Mouse (Mus musculus): ENCODE data around the gene Cib4. TPM values are rescaled to one million over a fixed set of nuclear protein-coding genes. Genes with fewer than 3 reads are reported as not detected.

Gene Cib4
- polyA plus RNA-seq, 1 experiment from 2014 or later, result not detected

DNA sequence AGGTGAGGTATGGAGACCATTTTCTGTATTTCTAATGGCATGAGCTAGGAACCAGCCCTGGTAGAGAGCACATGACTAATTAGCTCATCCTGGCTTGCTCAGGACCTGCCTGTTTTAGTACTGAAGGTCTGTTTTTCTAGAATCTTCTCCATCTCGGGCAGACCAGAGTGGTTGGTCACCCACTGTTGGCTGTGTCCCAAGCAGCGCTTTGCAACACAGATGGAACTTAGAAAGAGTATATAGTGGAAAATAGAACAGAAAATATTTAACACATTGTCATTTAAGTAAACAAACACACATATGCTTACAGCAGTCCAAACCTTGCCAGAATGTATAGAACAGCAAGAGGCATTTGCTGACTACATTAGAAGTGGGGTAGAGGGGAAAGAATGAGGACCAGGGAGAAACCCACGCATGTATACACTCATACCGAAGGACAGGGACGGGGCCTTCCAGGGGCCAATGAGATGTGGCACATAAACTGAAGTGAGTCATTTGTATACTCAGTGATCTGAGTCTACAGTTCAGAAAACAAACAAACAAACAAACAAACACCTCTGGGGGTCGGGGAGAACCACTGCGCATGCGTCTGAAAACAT is 105.2 kb downstream of the Cib4 start:
- 0 out of 2 replicates have a peak, but pooled peaks cover 3% of the 10 kb centered on the region for H3K27me3 ChIP-seq
- H3K4me1 ChIP-seq (replicated peaks), result no peaks in the 10 kb centered on the region
- no peak for ATAC-seq (replicated peaks; ENCODE audit: insufficient number of reproducible peaks, insufficient read depth, low FRiP score, low read depth)
- H3K9ac ChIP-seq, result no peak overlapping the region
- 82% methylated on average over 8 of the region's 8 CpGs for WGBS
- H3K27ac ChIP-seq, result no peak overlapping the region
- no peak overlapping the region for H3K4me3 ChIP-seq
- no peaks in the 10 kb centered on the region for H3K9me3 ChIP-seq (replicated peaks)
- H3K36me3 ChIP-seq, result no peaks in the 10 kb centered on the region
- H3K4me2 ChIP-seq, result no peak overlapping the region

DNA sequence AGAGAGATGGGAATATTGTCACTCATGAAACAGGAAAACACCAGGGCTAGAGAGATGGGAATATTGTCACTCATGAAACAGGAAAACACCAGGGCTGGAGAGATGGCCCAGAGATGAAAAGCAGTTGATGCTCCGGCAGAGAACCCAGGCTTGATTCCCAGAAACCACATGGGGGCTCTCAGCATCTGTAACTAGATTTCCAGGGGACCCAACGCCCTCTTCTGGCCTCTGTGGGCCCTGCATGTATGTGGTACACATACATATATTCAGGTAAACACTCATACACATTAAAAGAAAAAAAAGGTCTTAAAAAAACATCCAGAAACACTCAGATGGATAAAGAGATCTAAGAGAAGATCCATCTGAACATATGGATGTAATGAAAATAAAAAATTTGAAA is 106.7 kb downstream of the Cib4 start:
- H3K36me3 ChIP-seq, result no peaks in the 10 kb centered on the region
- 41% methylated on average over 2 of the region's 2 CpGs for WGBS

More for the DNA sequence above, 106.7 kb downstream of the Cib4 start:
- Histone ChIP-seq H3K9me3 (replicated peaks) (no peaks in the 10 kb centered on the region), H3K4me1 (replicated peaks) (peaks cover under 1% of the 10 kb centered on the region; the same call in 1 of the 2 replicates), H3K9ac (no peak overlapping the region), H3K27ac (no peak overlapping the region), H3K27me3 (no peaks in the 10 kb centered on the region), H3K4me3 (no peak overlapping the region), H3K4me2 (no peak overlapping the region)
- ATAC-seq (replicated peaks; ENCODE audit: insufficient number of reproducible peaks, insufficient read depth, low FRiP score, low read depth), result no peak

Other genes starting within 250 kb of the Cib4 start
- gene Otof, start 83.9 kb downstream of the Cib4 start, polyA plus RNA-seq (2015; fragmentation: Nextera tagmentation; extraction: Ambion mirVana), result 0.09 and 0.16 TPM in 2 replicates
- gene 1700001C02Rik, start 79.8 kb downstream of the Cib4 start, polyA plus RNA-seq (2015; fragmentation: Nextera tagmentation; extraction: Ambion mirVana), result 0.28 TPM in 1 of 2 replicates, not detected in the other
- 16.5 and 27.5 TPM in 2 replicates for gene Kcnk3, start 42.3 kb upstream of the Cib4 start, polyA plus RNA-seq (2015; fragmentation: Nextera tagmentation; extraction: Ambion mirVana)
- 22.2 and 28.2 TPM in 2 replicates for gene Slc35f6, start 102.1 kb upstream of the Cib4 start, polyA plus RNA-seq (2015; fragmentation: Nextera tagmentation; extraction: Ambion mirVana)
- gene Cenpa, start 120.9 kb upstream of the Cib4 start, polyA plus RNA-seq (2015; fragmentation: Nextera tagmentation; extraction: Ambion mirVana), result 210 and 218 TPM in 2 replicates
- gene Dpysl5, start 165.7 kb upstream of the Cib4 start, polyA plus RNA-seq (2015; fragmentation: Nextera tagmentation; extraction: Ambion mirVana), result 2.2 and 4.7 TPM in 2 replicates

All from heart, embryonic 15.5 days (tissue).